10 mouse cellular contexts compared by ENCODE assay signal in the genomic region with DNA sequence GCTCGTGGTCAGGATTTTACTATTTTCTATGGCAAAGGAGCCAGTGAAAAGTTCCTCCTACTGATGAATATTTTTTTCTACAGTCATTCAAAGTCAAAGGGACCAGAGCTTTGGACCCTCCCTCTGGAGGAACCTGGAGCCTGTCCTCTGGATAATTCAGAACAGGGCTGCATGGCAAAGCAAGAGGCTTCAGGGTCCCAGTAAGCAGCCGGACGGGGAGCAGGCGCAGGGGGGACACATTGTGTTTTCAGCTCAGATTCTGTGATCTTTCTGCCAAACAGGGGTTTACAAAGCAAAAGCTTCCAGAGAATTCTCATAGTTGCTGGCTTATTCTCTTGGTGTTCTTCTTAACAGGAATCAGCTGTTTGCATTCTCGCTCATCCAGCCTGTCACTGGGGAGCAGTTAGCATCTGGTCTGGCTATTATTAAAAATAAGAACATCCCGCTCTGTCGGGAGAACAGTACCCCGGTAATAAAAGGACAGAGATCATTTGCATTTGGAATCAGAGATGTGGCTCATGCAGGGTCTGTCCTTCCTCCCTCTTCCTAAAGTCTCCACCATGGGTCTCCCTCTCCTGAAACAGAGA.
DNase-seq lines count a peak whose midpoint lies in the region; ATAC-seq and TF ChIP-seq lines count a peak whose summit lies in the region.
"Had no signal": no experiment of that assay in that cellular context is flagged by ENCODE, and none has a peak within 500 bp of the region (broad histone marks: within the 10 kb centered on the region; RNA-seq: fewer than 3 reads in every experiment).

No protein-coding gene starts in this region.

- WGBS in lung, embryonic 16.5 days = 46% methylated on average over 8 of the region's 8 CpGs
- 42% methylated on average over 8 of the region's 8 CpGs for WGBS in olfactory bulb, adult 2 months

- H3K4me3 ChIP-seq in lung, embryonic 16.5 days (ENCODE audit: low read length) = no peak overlapping the region
- no peak overlapping the region for H3K4me3 ChIP-seq in olfactory bulb, adult 2 months (ENCODE audit: insufficient read depth, low read depth, low read length)
- H3K4me3 ChIP-seq: midbrain, embryonic 13.5 days had no signal

- H3K4me2 ChIP-seq in lung, embryonic 16.5 days (ENCODE audit: low read depth, low read length) = no peak overlapping the region
- H3K4me2 ChIP-seq: midbrain, embryonic 13.5 days had no signal

- H3K36me3 ChIP-seq in lung, embryonic 16.5 days (ENCODE audit: control insufficient read depth, insufficient read depth, low read length) = no peaks in the 10 kb centered on the region
- H3K36me3 ChIP-seq: midbrain, embryonic 13.5 days had no signal

- TF ChIP-seq POLR2A in olfactory bulb, adult 2 months (IDR thresholded peaks at IDR 0.05; ENCODE audit: insufficient read depth, low read depth, low read length) = no peak

- H3K4me1 ChIP-seq in lung, embryonic 16.5 days (replicated peaks; ENCODE audit: control insufficient read depth, insufficient read depth, low read length) = peaks cover 11% of the 10 kb centered on the region
- peaks cover 14% of the 10 kb centered on the region for H3K4me1 ChIP-seq in olfactory bulb, adult 2 months (ENCODE audit: control insufficient read depth, insufficient read depth, low read length)
- H3K4me1 ChIP-seq: midbrain, embryonic 13.5 days had no signal

- no peaks in the 10 kb centered on the region; the same call in 1 of the 2 replicates for H3K27me3 ChIP-seq in lung, embryonic 16.5 days (ENCODE audit: control insufficient read depth, insufficient read depth, low read depth, low read length)
- H3K27me3 ChIP-seq: midbrain, embryonic 13.5 days had no signal

- no peak overlapping the region for H3K9ac ChIP-seq in lung, embryonic 16.5 days (ENCODE audit: low read length)
- H3K9ac ChIP-seq: midbrain, embryonic 13.5 days had no signal

- peak; percentile 24 for DNase-seq in embryo, embryonic 11 days
- no peak for DNase-seq in embryo, embryonic 10.5 days (ENCODE audit: low spot score)
- no peak for DNase-seq in lung, postnatal 4 days
- peak; percentile 34 for DNase-seq in kidney, adult 9 months
- no peak for DNase-seq in thymus, postnatal 4 days
- no peak for DNase-seq in urinary bladder, adult 18-20 months (ENCODE audit: low spot score in 2 of 2)
- DNase-seq: adrenal gland, postnatal 25 days had no signal

- no peak for TF ChIP-seq CTCF in olfactory bulb, adult 2 months (IDR thresholded peaks at IDR 0.05; ENCODE audit: insufficient read depth, low read depth, low read length)

- peak; percentile 71 for ATAC-seq in lung, embryonic 16.5 days (ENCODE audit: low read depth)
- ATAC-seq: midbrain, embryonic 13.5 days had no signal

- no peaks in the 10 kb centered on the region for H3K9me3 ChIP-seq in lung, embryonic 16.5 days (ENCODE audit: control insufficient read depth, low read length)
- H3K9me3 ChIP-seq: midbrain, embryonic 13.5 days had no signal

- H3K27ac ChIP-seq in lung, embryonic 16.5 days (ENCODE audit: low read length) = 0 out of 2 replicates have a peak overlapping the region, but pooled peaks have one; percentile 12
- peak overlapping the region; percentile 16; the same call in 1 of the 2 replicates for H3K27ac ChIP-seq in olfactory bulb, adult 2 months (ENCODE audit: insufficient read depth, low read depth, low read length)
- H3K27ac ChIP-seq: midbrain, embryonic 13.5 days had no signal

Comparison
In these comparisons a context has a peak if more than half of its experiments do, and no peak if none do; other contexts are left out.
1. DNase-seq: peak in embryo, embryonic 11 days (single experiment) and kidney, adult 9 months (single experiment); none in embryo, embryonic 10.5 days (single experiment), lung, postnatal 4 days (0 of 2), thymus, postnatal 4 days (single experiment) and urinary bladder, adult 18-20 months (0 of 2).